Mouse (Mus musculus) intestine, embryonic 14.5 days (tissue): ENCODE results near the gene Hspa4. TPM values are rescaled to one million over a fixed set of nuclear protein-coding genes. Genes with fewer than 3 reads are reported as not detected.
A peak's percentile ranks its signal among the peaks of the same experiment; 100 is the strongest.

ENCODE experiments used
- ATAC-seq: fragments of 200-750 bp; cut with Nextera tagmentation; replicated peaks from 2 replicates; pipeline ENCODE4 v1.8.0; 2017; ENCODE audit warnings: low read depth, moderate number of reproducible peaks, moderate TSS enrichment, moderate library complexity; ENCODE audit not compliant: low FRiP score, low TSS enrichment
- DNase-seq: peaks from one replicate; pipeline ENCODE4 v3.0.0-alpha.2; 2018; ENCODE audit warnings: low spot score
- H3K27ac ChIP-seq: fragments of 300-500 bp; sonication (generic); 2 replicates; pipeline ENCODE4 v1.5.1; 2014; ENCODE audit warnings: low read depth, mild to moderate bottlenecking, control low read depth
- H3K27me3 ChIP-seq: fragments of 300-500 bp; sonication (generic); replicated peaks from 2 replicates; pipeline ENCODE4 v1.6.1; 2014; ENCODE audit warnings: low read length, control low read depth; ENCODE audit not compliant: control insufficient read depth, insufficient read depth
- H3K36me3 ChIP-seq: fragments of 300-500 bp; sonication (generic); 2 replicates; pipeline ENCODE4 v1.6.1; 2014; ENCODE audit warnings: low read length, control low read depth; ENCODE audit not compliant: control insufficient read depth, insufficient read depth
- H3K4me1 ChIP-seq: fragments of 300-500 bp; sonication (generic); replicated peaks from 2 replicates; pipeline ENCODE4 v1.6.1; 2014; ENCODE audit warnings: low read length, control low read depth, mixed read lengths; ENCODE audit not compliant: control insufficient read depth, insufficient read depth
- H3K4me2 ChIP-seq: fragments of 300-500 bp; sonication (generic); 2 replicates; pipeline ENCODE4 v1.6.1; 2014; ENCODE audit warnings: low read length
- H3K4me3 ChIP-seq: fragments of 300-500 bp; sonication (generic); 2 replicates; pipeline ENCODE4 v1.5.1; 2014; ENCODE audit warnings: low read depth, low read length, control low read depth, mixed read lengths
- H3K9ac ChIP-seq: fragments of 300-500 bp; sonication (generic); 2 replicates; pipeline ENCODE4 v1.6.1; 2014; ENCODE audit warnings: mild to moderate bottlenecking, low read length
- H3K9me3 ChIP-seq: fragments of 300-500 bp; sonication (generic); 2 replicates; pipeline ENCODE4 v1.6.1; 2016; ENCODE audit warnings: low read length, control low read depth; ENCODE audit not compliant: control insufficient read depth
- WGBS: fragments of 180-500 bp; shearing (Covaris S2); extraction: QIAGEN DNeasy Blood & Tissue Kit; methylation state at CpG from one replicate; pipeline ENCODE4 v1.1.7; 2014; 5-methylcytosine and 5-hydroxymethylcytosine counted together
- polyA plus RNA-seq: library from polyadenylated mRNA; unstranded; fragments of >200 nt; fragmentation: Nextera tagmentation; extraction: Ambion mirVana; gene quantifications from 2 replicates; pipeline ENCODE4 v1.2.1, GENCODE M21; 2014

Hspa4 gene
- polyA plus RNA-seq, 1 experiment from 2014 or later = 105 TPM

- Histone ChIP-seq H3K27ac (no peak overlapping the region), H3K36me3 (no peaks in the 10 kb centered on the region), H3K27me3 (no peaks in the 10 kb centered on the region), H3K4me2 (no peak overlapping the region), H3K9me3 (0 out of 2 replicates have a peak, but pooled peaks cover 4% of the 10 kb centered on the region), H3K9ac (no peak overlapping the region), H3K4me3 (no peak overlapping the region), H3K4me1 (no peaks in the 10 kb centered on the region)
- ATAC-seq (no peak), DNase-seq (no peak)
- WGBS = 89% methylated on average over 3 of the region's 3 CpGs
Observed at GRCm38 (mm10) chr11:53254428-53254827, 45.8 kb downstream of the Hspa4 start.

DNA sequence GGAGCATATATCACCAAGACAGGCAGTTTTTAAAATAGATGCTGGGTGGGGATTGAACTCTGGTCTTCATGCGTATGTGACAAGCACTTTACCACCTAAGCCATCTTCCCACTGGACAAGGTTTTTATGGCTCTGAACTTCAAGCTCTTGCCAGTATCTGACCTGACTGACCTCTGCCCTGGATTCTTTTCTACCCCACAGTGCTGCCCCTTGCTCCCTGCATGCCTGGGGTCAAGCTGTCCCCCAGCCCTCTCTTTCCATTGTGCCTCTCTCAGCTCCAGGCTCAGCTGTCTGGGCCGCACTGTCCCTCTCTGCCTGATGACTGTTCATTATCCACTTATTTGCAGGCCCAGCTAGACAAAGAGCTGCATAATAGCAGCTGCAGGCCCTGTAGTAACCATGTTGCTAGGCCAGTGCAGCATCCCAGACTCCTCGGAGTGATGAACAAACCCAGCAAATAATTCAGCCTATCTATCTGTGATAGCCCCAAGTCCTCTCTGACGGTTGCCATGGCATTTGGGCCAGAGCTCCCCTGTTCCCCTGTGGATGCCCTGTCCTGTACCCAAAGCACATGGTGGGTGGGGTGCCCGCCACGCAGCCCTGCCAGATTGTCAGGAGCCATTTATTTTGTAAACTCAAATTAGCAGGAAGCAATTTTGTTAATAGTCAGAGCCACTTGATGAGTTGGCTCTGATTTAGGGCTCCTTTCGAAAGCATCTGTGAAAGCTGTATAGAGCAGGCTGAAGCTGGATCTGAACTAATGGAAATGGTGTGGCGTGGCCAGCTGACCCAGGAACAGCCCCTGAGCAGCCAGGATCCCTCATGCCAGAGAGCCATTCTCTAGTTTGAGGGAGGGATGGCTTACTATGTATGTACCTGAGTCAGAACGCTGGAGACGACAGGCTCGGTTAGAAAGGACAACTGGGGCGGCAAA lies 47.8 kb downstream of the Hspa4 start:
- H3K9ac ChIP-seq = no peak overlapping the region
- no peak overlapping the region for H3K4me3 ChIP-seq
- H3K27me3 ChIP-seq = no peaks in the 10 kb centered on the region
- WGBS = 84% methylated on average over 12 of the region's 12 CpGs
- DNase-seq = no peak
- H3K9me3 ChIP-seq = 0 out of 2 replicates have a peak, but pooled peaks cover 4% of the 10 kb centered on the region
- ATAC-seq = peak; percentile 26; the same call in 1 of the 2 replicates
- H3K4me2 ChIP-seq = no peak overlapping the region
- no peak overlapping the region for H3K27ac ChIP-seq
- H3K4me1 ChIP-seq = no peaks in the 10 kb centered on the region
- H3K36me3 ChIP-seq = no peaks in the 10 kb centered on the region

- no peak for ATAC-seq
- Histone ChIP-seq H3K4me1 (no peaks in the 10 kb centered on the region), H3K9me3 (0 out of 2 replicates have a peak, but pooled peaks cover 4% of the 10 kb centered on the region), H3K36me3 (no peaks in the 10 kb centered on the region), H3K27me3 (no peaks in the 10 kb centered on the region), H3K4me3 (no peak overlapping the region), H3K4me2 (no peak overlapping the region), H3K27ac (no peak overlapping the region), H3K9ac (no peak overlapping the region)
- 55% methylated on average over 14 of the region's 14 CpGs for WGBS
- no peak for DNase-seq
Observed at GRCm38 (mm10) chr11:53250796-53251195, 49.5 kb downstream of the Hspa4 start.

DNA sequence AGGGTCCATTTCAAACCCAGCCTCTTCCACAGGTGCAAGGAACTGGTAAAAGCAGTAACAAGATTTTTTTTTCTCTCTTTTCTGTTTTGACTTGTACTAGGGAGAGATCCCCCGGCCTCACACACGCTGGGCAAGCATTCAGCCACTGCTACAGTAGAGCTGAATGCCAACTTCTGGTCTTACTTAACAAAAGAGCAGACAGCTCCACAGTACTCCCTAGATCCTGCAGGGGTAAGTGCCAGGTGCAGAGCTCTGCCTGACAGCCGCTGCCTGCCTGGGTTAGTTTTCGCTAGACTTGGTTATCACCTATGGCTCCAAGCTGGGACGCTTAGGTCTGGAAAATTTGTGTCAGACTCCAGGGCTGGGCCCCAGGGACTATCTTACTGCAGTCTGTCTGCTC lies 50.6 kb downstream of the Hspa4 start:
- 0 out of 2 replicates have a peak, but pooled peaks cover 3% of the 10 kb centered on the region for H3K9me3 ChIP-seq
- H3K4me3 ChIP-seq = no peak overlapping the region
- no peaks in the 10 kb centered on the region for H3K27me3 ChIP-seq
- no peaks in the 10 kb centered on the region for H3K4me1 ChIP-seq
- no peak overlapping the region for H3K27ac ChIP-seq
- DNase-seq = no peak
- 80% methylated on average over 5 of the region's 5 CpGs for WGBS
- H3K9ac ChIP-seq = no peak overlapping the region
- no peak for ATAC-seq
- no peak overlapping the region for H3K4me2 ChIP-seq
- no peaks in the 10 kb centered on the region for H3K36me3 ChIP-seq

GRCm38 (mm10) chr11:53245561-53245960 lies 54.7 kb downstream of the Hspa4 start:
- ATAC-seq (no peak), DNase-seq (no peak)
- H3K9ac ChIP-seq = no peak overlapping the region
- H3K27ac ChIP-seq = no peak overlapping the region
- H3K9me3 ChIP-seq = 0 out of 2 replicates have a peak, but pooled peaks cover 4% of the 10 kb centered on the region
- no peak overlapping the region for H3K4me3 ChIP-seq
- H3K36me3 ChIP-seq = no peaks in the 10 kb centered on the region
- no peaks in the 10 kb centered on the region for H3K27me3 ChIP-seq
- WGBS = 70% methylated on average over 2 of the region's 2 CpGs
- H3K4me2 ChIP-seq = no peak overlapping the region
- H3K4me1 ChIP-seq = no peaks in the 10 kb centered on the region

- H3K9ac ChIP-seq = no peak overlapping the region
- H3K4me2 ChIP-seq = no peak overlapping the region
- 50% methylated on average over 11 of the region's 11 CpGs for WGBS
- H3K9me3 ChIP-seq = 0 out of 2 replicates have a peak, but pooled peaks cover 4% of the 10 kb centered on the region
- no peak for ATAC-seq
- H3K36me3 ChIP-seq = no peaks in the 10 kb centered on the region
- no peak overlapping the region for H3K27ac ChIP-seq
- H3K4me3 ChIP-seq = no peak overlapping the region
- no peaks in the 10 kb centered on the region for H3K27me3 ChIP-seq
- H3K4me1 ChIP-seq = no peaks in the 10 kb centered on the region
- DNase-seq = no peak
Observed at GRCm38 (mm10) chr11:53243199-53243598, 57.1 kb downstream of the Hspa4 start.

DNA sequence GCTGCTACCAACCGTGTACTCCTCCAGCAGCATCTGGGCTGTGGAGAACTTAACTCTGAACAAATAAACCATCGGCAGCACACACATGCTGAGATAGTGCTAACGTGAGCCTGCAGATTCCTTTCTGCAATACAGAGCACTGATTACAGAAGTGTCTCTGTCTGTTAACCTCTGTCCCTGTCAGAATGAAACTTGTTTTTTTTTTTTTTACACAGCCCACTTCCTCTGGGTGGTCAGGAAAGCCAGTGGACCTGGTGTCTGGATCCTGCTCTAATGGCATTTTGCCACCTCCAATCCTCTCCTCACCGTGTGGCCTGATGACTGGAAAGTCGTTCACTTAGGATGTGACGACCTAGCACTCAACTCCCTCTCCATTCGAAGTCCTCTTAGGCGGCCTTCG lies 66.7 kb downstream of the Hspa4 start:
- no peak for ATAC-seq
- 55% methylated on average over 9 of the region's 9 CpGs for WGBS
- Histone ChIP-seq H3K4me1 (no peaks in the 10 kb centered on the region), H3K9me3 (no peaks in the 10 kb centered on the region), H3K4me3 (no peak overlapping the region), H3K27ac (no peak overlapping the region), H3K36me3 (no peaks in the 10 kb centered on the region), H3K9ac (no peak overlapping the region), H3K4me2 (no peak overlapping the region), H3K27me3 (no peaks in the 10 kb centered on the region)
- no peak for DNase-seq

DNA sequence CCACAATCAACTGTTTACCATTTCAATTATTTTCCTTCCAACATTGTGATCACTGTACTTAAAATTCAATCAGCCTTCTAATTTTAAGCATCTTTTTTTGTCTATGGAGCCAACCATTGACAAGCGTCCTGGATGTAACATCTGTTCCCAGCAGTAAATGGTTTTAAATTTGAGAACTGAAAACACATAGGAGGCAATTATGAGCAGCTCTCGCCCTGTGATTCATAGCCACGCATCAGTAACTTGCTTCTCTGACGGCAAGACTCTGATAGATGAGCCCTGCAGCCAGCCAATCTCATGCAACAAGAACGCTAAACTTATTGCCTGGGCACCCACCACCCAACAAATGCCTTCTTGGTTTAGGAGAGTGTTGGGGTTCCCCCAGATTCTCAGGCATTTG lies 68.4 kb downstream of the Hspa4 start:
- Histone ChIP-seq H3K36me3 (no peaks in the 10 kb centered on the region), H3K4me3 (no peak overlapping the region), H3K9ac (no peak overlapping the region), H3K27me3 (no peaks in the 10 kb centered on the region), H3K9me3 (no peaks in the 10 kb centered on the region), H3K27ac (no peak overlapping the region), H3K4me2 (no peak overlapping the region), H3K4me1 (no peaks in the 10 kb centered on the region)
- DNase-seq = no peak
- no peak for ATAC-seq
- 86% methylated on average over 5 of the region's 5 CpGs for WGBS

DNA sequence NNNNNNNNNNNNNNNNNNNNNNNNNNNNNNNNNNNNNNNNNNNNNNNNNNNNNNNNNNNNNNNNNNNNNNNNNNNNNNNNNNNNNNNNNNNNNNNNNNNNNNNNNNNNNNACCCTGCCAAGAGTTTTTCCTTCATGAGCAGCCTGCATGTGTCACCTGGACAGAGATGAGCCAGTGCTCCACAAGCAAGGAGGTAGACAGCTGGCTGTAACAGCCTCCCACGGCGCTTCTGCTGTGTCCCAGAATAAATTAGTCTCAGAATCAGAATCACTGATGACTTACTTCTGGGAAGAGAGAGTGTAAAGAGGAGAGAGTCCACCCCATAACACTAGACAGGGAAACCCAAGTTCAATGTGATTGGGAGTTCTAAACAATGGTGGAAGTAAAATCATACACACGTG lies 71.2 kb downstream of the Hspa4 start:
- Histone ChIP-seq H3K4me1 (no peaks in the 10 kb centered on the region), H3K27ac (no peak overlapping the region), H3K4me3 (no peak overlapping the region), H3K9me3 (no peaks in the 10 kb centered on the region), H3K27me3 (no peaks in the 10 kb centered on the region), H3K9ac (no peak overlapping the region), H3K36me3 (no peaks in the 10 kb centered on the region), H3K4me2 (no peak overlapping the region)
- no peak for DNase-seq
- ATAC-seq = no peak
- WGBS = 72% methylated on average over 3 of the region's 3 CpGs
